Mouse (Mus musculus) midbrain, embryonic 11.5 days (tissue): ENCODE results near the gene Mcu. TPM values are rescaled to one million over a fixed set of nuclear protein-coding genes. Genes with fewer than 3 reads are reported as not detected.

ENCODE experiments used
- ATAC-seq: fragments of 200-750 bp; cut with Nextera tagmentation; 2 replicates; pipeline ENCODE4 v1.8.0; 2017; ENCODE audit warnings: moderate TSS enrichment, moderate library complexity; ENCODE audit not compliant: low FRiP score
- DNase-seq: peaks from one replicate; pipeline ENCODE4 v3.0.0; 2015; ENCODE audit warnings: low spot score; ENCODE audit errors: missing footprints
- H3K27ac ChIP-seq: fragments of 300-500 bp; sonication (generic); 2 replicates; pipeline ENCODE4 v1.5.1; 2014; ENCODE audit warnings: low read depth, low read length
- H3K27me3 ChIP-seq: fragments of 300-500 bp; sonication (generic); 2 replicates; pipeline ENCODE4 v1.6.1; 2014; ENCODE audit warnings: mild to moderate bottlenecking, low read length, moderate library complexity, mixed read lengths; ENCODE audit not compliant: control insufficient read depth, insufficient read depth
- H3K36me3 ChIP-seq: fragments of 300-500 bp; sonication (generic); 2 replicates; pipeline ENCODE4 v1.6.1; 2014; ENCODE audit warnings: mild to moderate bottlenecking, low read length, moderate library complexity, mixed read lengths; ENCODE audit not compliant: control insufficient read depth, insufficient read depth
- H3K4me1 ChIP-seq: fragments of 300-500 bp; sonication (generic); 2 replicates; pipeline ENCODE4 v1.6.1; 2014; ENCODE audit warnings: low read length; ENCODE audit not compliant: control insufficient read depth, insufficient read depth
- H3K4me2 ChIP-seq: fragments of 300-500 bp; sonication (generic); 2 replicates; pipeline ENCODE4 v1.6.1; 2014; ENCODE audit warnings: mild to moderate bottlenecking, moderate library complexity
- H3K4me3 ChIP-seq: fragments of 300-500 bp; sonication (generic); 2 replicates; pipeline ENCODE4 v1.5.1; 2014; ENCODE audit warnings: low read depth, low read length
- H3K9ac ChIP-seq: fragments of 300-500 bp; sonication (generic); 2 replicates; pipeline ENCODE4 v1.6.1; 2014; ENCODE audit warnings: low read length
- H3K9me3 ChIP-seq: fragments of 300-500 bp; sonication (generic); 2 replicates; pipeline ENCODE4 v1.6.1; 2016; ENCODE audit warnings: low read length; ENCODE audit not compliant: control insufficient read depth
- WGBS: fragments of 180-500 bp; shearing (Covaris S2); extraction: QIAGEN DNeasy Blood & Tissue Kit; methylation state at CpG from one replicate; pipeline ENCODE4 v1.1.7; 2014; 5-methylcytosine and 5-hydroxymethylcytosine counted together
- polyA plus RNA-seq: library from polyadenylated mRNA; unstranded; fragments of >200 nt; fragmentation: Nextera tagmentation; extraction: Ambion mirVana; gene quantifications from 2 replicates; pipeline ENCODE4 v1.2.1, GENCODE M21; 2014

The Mcu gene
- polyA plus RNA-seq, 1 experiment from 2014 or later: 17.7 TPM

GRCm38 (mm10) chr10:59554243-59554642, 62.2 kb downstream of the Mcu start:
- H3K9ac ChIP-seq: no peak overlapping the region
- H3K27ac ChIP-seq: no peak overlapping the region
- H3K36me3 ChIP-seq: no peaks in the 10 kb centered on the region
- WGBS: 89% methylated on average over 1 of the region's 1 CpGs
- ATAC-seq (no peak), DNase-seq (no peak)
- no peaks in the 10 kb centered on the region for H3K9me3 ChIP-seq
- H3K4me2 ChIP-seq: no peak overlapping the region
- no peak overlapping the region for H3K4me3 ChIP-seq
- no peaks in the 10 kb centered on the region for H3K4me1 ChIP-seq
- H3K27me3 ChIP-seq: no peaks in the 10 kb centered on the region

- 57% methylated on average over 1 of the region's 1 CpGs for WGBS
- no peak overlapping the region for H3K4me3 ChIP-seq
- H3K27me3 ChIP-seq: no peaks in the 10 kb centered on the region
- no peaks in the 10 kb centered on the region for H3K9me3 ChIP-seq
- ATAC-seq: no peak
- no peaks in the 10 kb centered on the region for H3K36me3 ChIP-seq
- no peak overlapping the region for H3K9ac ChIP-seq
- no peak for DNase-seq
- no peak overlapping the region for H3K4me2 ChIP-seq
- H3K4me1 ChIP-seq: peaks cover 6% of the 10 kb centered on the region; the same call in 1 of the 2 replicates
- no peak overlapping the region for H3K27ac ChIP-seq
These were observed 64.0 kb downstream of the Mcu start for GRCm38 (mm10) chr10:59552456-59552855.

- WGBS: 77% methylated on average over 11 of the region's 11 CpGs
- no peak overlapping the region for H3K27ac ChIP-seq
These were observed 67.6 kb downstream of the Mcu start for GRCm38 (mm10) chr10:59548768-59549333.

GRCm38 (mm10) chr10:59548211-59548610, 68.3 kb downstream of the Mcu start:
- no peak overlapping the region for H3K4me3 ChIP-seq
- DNase-seq (no peak), ATAC-seq (no peak)
- 55% methylated on average over 6 of the region's 6 CpGs for WGBS
- no peak overlapping the region for H3K27ac ChIP-seq
- H3K4me2 ChIP-seq: no peak overlapping the region
- no peak overlapping the region for H3K9ac ChIP-seq
- no peaks in the 10 kb centered on the region for H3K36me3 ChIP-seq
- H3K9me3 ChIP-seq: no peaks in the 10 kb centered on the region
- H3K27me3 ChIP-seq: no peaks in the 10 kb centered on the region
- peaks cover 6% of the 10 kb centered on the region; the same call in 1 of the 2 replicates for H3K4me1 ChIP-seq

More at GRCm38 (mm10) chr10:59548768-59549333, 67.6 kb downstream of the Mcu start:
- Histone ChIP-seq H3K4me2 (no peak overlapping the region), H3K9ac (no peak overlapping the region), H3K27me3 (no peaks in the 10 kb centered on the region), H3K9me3 (no peaks in the 10 kb centered on the region), H3K36me3 (no peaks in the 10 kb centered on the region), H3K4me1 (peaks cover 6% of the 10 kb centered on the region; the same call in 1 of the 2 replicates), H3K4me3 (no peak overlapping the region)
- no peak for ATAC-seq
- no peak for DNase-seq

GRCm38 (mm10) chr10:59547426-59547825, 69.1 kb downstream of the Mcu start:
- H3K9me3 ChIP-seq: no peaks in the 10 kb centered on the region
- 17% methylated on average over 7 of the region's 7 CpGs for WGBS
- H3K4me2 ChIP-seq: no peak overlapping the region
- no peak overlapping the region for H3K4me3 ChIP-seq
- no peaks in the 10 kb centered on the region for H3K27me3 ChIP-seq
- no peaks in the 10 kb centered on the region for H3K36me3 ChIP-seq
- no peak overlapping the region for H3K9ac ChIP-seq
- H3K27ac ChIP-seq: no peak overlapping the region
- H3K4me1 ChIP-seq: peaks cover 6% of the 10 kb centered on the region; the same call in 1 of the 2 replicates
- DNase-seq (no peak), ATAC-seq (no peak)

- H3K27ac ChIP-seq: no peak overlapping the region
- peaks cover 6% of the 10 kb centered on the region; the same call in 1 of the 2 replicates for H3K4me1 ChIP-seq
- WGBS: 92% methylated on average over 7 of the region's 7 CpGs
- H3K9ac ChIP-seq: no peak overlapping the region
- DNase-seq (no peak), ATAC-seq (no peak)
- no peaks in the 10 kb centered on the region for H3K27me3 ChIP-seq
- no peak overlapping the region for H3K4me3 ChIP-seq
- no peak overlapping the region for H3K4me2 ChIP-seq
- no peaks in the 10 kb centered on the region for H3K9me3 ChIP-seq
- H3K36me3 ChIP-seq: no peaks in the 10 kb centered on the region
These were observed 71.3 kb downstream of the Mcu start for GRCm38 (mm10) chr10:59545169-59545568.

GRCm38 (mm10) chr10:59543351-59543750, 73.1 kb downstream of the Mcu start:
- Histone ChIP-seq H3K9me3 (no peaks in the 10 kb centered on the region), H3K4me1 (peaks cover 21% of the 10 kb centered on the region), H3K4me3 (no peak overlapping the region), H3K4me2 (no peak overlapping the region), H3K9ac (no peak overlapping the region), H3K27me3 (no peaks in the 10 kb centered on the region), H3K36me3 (no peaks in the 10 kb centered on the region), H3K27ac (no peak overlapping the region)
- no peak for ATAC-seq
- WGBS: 90% methylated on average over 9 of the region's 9 CpGs
- DNase-seq: no peak

- H3K27ac ChIP-seq: no peak overlapping the region
- H3K9ac ChIP-seq: no peak overlapping the region
- no peak overlapping the region for H3K4me2 ChIP-seq
- ATAC-seq (no peak), DNase-seq (no peak)
- no peaks in the 10 kb centered on the region for H3K36me3 ChIP-seq
- no peaks in the 10 kb centered on the region for H3K27me3 ChIP-seq
- H3K4me3 ChIP-seq: no peak overlapping the region
- 93% methylated on average over 11 of the region's 11 CpGs for WGBS
- H3K4me1 ChIP-seq: peaks cover 15% of the 10 kb centered on the region
- H3K9me3 ChIP-seq: no peaks in the 10 kb centered on the region
These were observed 75.0 kb downstream of the Mcu start for GRCm38 (mm10) chr10:59541466-59541865.

GRCm38 (mm10) chr10:59540596-59540995, 75.9 kb downstream of the Mcu start:
- 86% methylated on average over 3 of the region's 3 CpGs for whole genome bisulfite sequencing
- Histone ChIP-seq H3K9ac (no peak overlapping the region), H3K4me1 (peaks cover 15% of the 10 kb centered on the region), H3K4me2 (no peak overlapping the region), H3K36me3 (no peaks in the 10 kb centered on the region), H3K27ac (no peak overlapping the region), H3K9me3 (no peaks in the 10 kb centered on the region), H3K27me3 (no peaks in the 10 kb centered on the region), H3K4me3 (no peak overlapping the region)
- ATAC-seq (no peak), DNase-seq (no peak)
